Mouse (Mus musculus): ENCODE measurements around the gene Entpd1. TPM values are rescaled to one million over a fixed set of nuclear protein-coding genes. Genes with fewer than 3 reads are reported as not detected.

Entpd1 gene
- polyA plus RNA-seq, 1 experiment = 82.5 TPM

DNA sequence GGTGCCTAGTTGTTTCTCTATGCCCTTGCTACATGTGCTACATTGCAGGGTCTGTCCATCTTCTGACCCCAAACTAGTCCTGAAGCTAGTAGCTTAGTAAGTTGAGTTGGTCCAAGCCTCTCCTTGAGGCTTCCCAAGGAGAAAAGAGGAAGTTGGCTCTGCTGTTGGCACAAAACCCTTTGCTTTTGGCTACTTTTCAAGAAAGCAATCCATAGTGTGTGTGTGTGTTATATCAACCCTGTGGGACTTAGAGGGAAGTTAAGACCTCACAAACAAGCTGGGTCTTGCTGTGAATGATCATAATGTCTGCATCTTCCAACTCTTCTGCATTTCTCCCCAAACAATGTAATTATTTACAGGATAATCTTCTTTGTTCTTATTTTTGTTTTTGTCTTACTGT lies 16.8 kb downstream of the Entpd1 start:
- DNase-seq (ENCODE audit: low spot score) = no peak

- DNase-seq (ENCODE audit: low spot score) = no peak
Observed at GRCm38 (mm10) chr19:40630096-40630495, 17.9 kb downstream of the Entpd1 start.

- DNase-seq (ENCODE audit: low spot score) = no peak
Observed at GRCm38 (mm10) chr19:40630606-40631005, 18.4 kb downstream of the Entpd1 start.

- DNase-seq (ENCODE audit: low spot score) = no peak
Observed at GRCm38 (mm10) chr19:40632193-40632592, 20.0 kb downstream of the Entpd1 start.

DNA sequence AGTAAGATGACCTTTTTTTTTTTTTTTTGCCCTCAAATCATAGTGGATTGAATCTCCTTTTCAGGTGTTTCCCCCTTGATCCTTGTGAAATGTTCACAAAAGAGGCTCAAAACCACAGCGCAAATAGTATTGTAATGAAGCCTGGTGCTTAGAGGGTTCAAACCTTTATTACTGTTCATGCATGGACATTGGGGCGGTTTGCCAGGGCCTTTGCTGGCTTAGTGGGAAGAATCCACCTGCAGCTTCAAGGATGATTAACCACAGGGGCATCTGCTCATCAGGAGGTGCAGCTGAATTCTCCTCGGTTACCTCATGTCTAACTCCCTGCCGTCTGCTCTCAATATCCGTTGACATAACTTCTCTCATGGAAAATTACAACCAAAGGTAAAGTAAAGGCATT lies 20.5 kb downstream of the Entpd1 start:
- DNase-seq (ENCODE audit: low spot score) = no peak

- no peak for DNase-seq (ENCODE audit: low spot score)
Observed at GRCm38 (mm10) chr19:40633144-40633543, 21.0 kb downstream of the Entpd1 start.

DNA sequence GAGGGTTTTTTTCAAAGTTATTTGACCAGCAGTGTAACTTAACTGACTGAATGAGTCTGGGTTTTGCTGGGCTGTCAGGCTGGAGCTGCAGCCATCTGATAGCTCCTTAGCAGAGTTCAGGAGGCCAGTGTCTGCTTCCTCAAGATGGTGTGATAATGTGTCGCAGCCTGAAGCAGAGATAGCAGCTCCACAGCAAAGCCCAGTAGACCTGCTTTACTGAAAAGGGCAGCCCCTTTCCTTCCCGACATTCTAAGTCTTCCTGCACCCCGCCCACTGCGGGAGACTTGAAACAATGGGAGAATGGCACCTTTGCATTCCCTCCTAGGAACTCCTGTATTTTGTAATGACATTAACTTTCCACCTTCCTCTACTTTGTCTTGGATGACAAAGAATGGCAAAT lies 24.9 kb downstream of the Entpd1 start:
- DNase-seq (ENCODE audit: low spot score) = no peak

DNA sequence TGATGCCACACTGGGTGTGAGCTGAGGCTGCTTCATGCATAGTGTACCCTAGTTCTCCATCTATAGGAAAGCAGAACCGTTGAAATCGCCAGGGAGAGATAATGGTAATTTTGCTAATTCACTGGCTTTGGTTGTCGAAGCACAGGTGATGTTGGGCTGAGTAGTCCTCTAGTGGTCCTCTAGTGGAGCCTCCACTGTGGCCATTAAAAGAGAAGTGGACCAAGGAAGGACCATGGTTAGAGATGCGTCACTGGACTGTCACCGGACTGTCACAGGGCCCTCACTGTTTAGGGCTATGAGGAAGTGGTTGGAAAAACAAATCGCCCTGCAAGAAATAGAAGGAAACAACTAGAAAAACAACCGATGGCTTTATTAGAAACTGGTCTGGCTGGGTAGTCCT lies 25.4 kb downstream of the Entpd1 start:
- DNase-seq (ENCODE audit: low spot score) = no peak

DNA sequence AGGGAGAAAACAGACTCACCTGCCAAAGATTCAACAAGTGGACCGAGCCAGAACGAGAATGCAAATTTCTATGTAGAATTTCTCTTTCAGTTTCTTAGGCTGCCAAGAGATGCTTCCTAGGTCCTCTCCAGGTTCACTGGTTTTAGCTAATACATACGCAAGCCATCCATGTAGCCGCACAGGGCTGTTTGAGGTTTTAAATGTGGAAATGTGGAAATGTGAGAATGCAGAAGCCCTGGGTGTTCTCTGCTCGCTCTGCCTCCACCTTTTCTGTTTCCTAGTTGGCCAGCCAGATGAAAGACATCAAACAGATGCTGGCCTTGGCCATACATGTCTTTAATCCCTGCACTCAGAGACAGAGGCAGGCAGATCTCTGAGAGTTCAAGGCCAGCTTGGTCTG lies 26.4 kb downstream of the Entpd1 start:
- DNase-seq (ENCODE audit: low spot score) = no peak

GRCm38 (mm10) chr19:40639729-40640304 lies 27.7 kb downstream of the Entpd1 start:
- no peak for DNase-seq (ENCODE audit: low spot score)

- no peak for DNase-seq (ENCODE audit: low spot score)
Observed at GRCm38 (mm10) chr19:40640799-40641198, 28.6 kb downstream of the Entpd1 start.

DNA sequence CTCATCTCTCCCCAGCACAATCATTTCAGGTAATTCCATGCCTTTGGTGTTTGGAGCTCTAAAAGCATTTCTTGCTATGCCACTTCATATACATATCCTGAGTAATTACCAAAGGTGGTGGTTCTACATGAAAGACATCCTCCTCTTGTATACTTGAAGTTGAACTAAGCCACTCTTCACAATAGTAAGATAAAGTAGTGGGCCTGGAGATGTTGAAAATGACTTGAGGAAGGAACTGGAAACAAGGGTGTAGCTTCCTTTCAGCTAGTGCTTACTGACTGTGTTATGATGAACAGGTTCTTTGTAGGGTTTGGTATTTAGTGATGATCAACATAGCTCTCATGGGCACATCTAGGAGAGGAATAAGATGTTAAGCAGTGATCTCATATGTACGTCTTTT lies 31.7 kb downstream of the Entpd1 start:
- DNase-seq (ENCODE audit: low spot score) = no peak

GRCm38 (mm10) chr19:40646379-40646778 lies 34.2 kb downstream of the Entpd1 start:
- no peak for DNase-seq (ENCODE audit: low spot score)

DNA sequence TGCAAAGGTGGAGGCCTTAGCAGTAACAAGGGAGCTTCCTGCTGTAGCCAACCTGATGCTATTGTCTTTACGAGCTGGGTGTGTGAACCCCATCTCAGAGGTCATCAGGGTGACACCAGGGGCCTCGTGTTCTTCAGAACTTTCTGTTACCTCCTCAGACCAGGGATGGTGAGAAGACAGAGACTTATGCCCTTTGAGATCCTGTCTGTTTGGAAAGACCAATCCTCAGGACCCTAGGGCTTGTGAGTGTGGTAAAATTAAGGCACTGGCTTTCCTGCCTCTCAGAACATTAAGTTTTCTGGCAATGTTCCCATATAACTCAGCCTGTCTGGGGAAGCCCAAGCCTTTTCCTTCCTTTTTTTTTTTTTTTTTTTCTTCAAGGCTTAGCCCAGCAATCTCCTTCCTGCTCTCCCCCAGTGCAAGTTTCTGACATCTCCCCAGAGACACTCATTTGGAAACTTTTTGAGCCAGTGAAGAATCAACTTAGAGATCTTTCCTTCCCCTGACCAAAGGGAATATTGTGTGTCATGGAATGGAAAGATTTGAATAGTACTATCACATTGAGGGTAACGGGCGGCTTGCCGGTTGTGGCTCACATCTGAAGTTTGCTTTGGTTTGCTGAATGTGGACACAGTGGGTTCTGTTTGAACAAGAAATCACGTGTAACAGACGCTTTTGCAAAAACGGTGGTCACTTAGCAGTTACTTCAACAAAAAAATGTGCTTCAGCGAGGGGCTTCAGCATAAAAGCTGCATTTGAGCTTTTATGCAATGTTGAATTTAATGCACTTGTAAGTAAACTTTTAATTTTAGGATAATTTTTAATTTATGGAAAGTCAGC lies 35.4 kb downstream of the Entpd1 start:
- DNase-seq (ENCODE audit: low spot score) = no peak

DNA sequence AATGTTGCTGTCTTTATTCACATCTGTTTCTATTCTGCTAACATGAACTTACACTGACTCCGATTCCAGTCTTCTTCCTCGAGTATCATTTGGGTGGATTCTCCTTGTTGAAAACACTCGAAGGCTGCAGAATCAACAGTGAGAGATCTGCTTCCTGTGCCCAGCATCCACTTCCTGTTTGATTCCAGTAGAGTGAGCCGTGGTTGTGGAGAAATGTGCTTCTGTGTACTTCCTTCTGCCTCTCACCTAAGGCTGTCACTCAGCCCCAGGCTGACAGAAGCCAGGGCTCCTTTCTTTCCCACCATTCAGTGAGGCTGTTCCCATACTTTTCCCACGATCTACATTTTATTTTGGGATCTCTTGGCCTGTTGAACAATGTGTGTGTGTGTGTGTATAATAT lies 37.9 kb downstream of the Entpd1 start:
- no peak for DNase-seq (ENCODE audit: low spot score)

GRCm38 (mm10) chr19:40656207-40656606 lies 44.0 kb downstream of the Entpd1 start:
- DNase-seq (ENCODE audit: low spot score) = no peak

DNA sequence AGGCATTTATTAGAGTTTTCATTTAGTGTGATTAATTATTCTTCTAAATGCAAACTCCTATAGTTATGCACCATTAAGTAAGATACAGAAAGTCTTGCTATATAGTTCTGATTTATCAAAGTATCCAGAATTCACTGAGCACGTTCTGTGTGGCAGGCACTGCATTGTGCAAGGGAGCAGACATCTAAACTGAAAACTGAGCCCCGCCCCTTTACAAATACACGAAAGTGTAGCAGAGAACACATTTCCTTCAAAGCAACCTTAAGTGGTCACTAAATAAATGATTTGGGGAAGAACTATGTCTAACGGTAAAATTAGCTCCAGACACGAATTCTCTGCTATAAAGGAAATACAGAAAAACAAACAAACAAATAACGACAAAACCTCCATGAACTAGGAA lies 46.1 kb downstream of the Entpd1 start:
- no peak for DNase-seq (ENCODE audit: low spot score)

GRCm38 (mm10) chr19:40658935-40659334 lies 46.8 kb downstream of the Entpd1 start:
- DNase-seq (ENCODE audit: low spot score) = no peak

DNA sequence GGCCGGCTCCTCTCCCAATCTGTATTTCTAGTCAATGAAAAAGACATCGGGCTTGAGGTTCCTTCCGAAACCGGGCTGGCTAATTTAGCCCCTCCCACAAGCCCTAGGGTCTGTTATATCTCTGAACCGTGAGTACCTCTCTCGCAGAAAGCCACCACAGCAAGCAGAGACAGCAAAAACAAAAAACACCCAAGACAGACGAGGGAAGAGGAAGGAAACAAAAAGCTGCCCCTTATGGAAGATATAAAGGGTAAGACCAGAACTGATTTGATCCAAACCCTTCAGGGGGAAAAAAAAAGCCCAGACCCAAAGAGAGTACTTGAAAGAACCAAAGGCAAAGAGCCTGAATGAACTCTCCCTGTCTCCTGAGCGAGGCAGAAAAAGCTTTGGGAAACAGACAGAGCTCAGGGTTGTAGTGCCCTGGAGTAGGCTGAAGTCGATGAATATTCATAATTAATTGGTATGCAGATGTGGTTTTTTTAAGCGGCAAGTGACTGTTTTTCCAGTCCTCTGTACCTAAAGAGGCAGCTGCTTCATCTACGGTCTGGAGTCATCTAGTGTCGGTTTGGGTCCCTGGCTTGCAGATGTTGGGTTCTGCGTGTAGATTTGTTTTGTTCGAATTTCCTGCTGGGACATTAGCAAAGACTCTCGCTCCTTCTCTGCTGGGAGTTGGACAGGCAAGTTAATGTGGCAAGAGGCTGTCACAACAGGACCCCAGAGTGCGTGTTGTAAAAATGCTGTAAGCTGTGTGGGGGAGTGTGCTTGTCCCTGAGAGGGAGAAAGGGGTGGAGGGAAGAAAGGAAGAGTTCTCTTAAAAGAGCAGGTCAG lies 47.7 kb downstream of the Entpd1 start:
- DNase-seq (ENCODE audit: low spot score) = no peak

GRCm38 (mm10) chr19:40660510-40660909 lies 48.3 kb downstream of the Entpd1 start:
- DNase-seq (ENCODE audit: low spot score) = no peak

GRCm38 (mm10) chr19:40661108-40661507 lies 48.9 kb downstream of the Entpd1 start:
- DNase-seq (ENCODE audit: low spot score) = no peak

GRCm38 (mm10) chr19:40661874-40662273 lies 49.7 kb downstream of the Entpd1 start:
- no peak for DNase-seq (ENCODE audit: low spot score)

DNA sequence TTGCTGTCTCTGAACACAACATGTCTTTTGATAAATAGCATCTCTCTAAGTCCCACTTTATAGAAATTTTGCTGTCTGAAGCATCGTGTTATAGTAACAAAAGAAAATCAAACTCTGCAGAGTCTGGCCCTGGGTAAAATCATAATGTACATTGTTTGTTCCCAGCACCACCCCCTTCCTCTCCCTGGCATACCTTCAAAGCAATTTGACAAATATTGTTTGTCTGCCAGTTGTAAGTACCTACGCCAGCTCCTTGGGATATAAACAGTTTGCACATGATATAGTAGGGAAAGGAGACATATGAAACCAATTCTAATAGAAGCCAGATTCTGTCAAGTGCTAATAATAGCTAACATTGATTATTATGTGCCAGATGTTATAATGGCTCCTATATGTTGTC lies 50.6 kb downstream of the Entpd1 start:
- no peak for DNase-seq (ENCODE audit: low spot score)
